Mouse (Mus musculus) neural tube, embryonic 14.5 days (tissue): ENCODE measurements around the gene Olfr317. TPM values are rescaled to one million over a fixed set of nuclear protein-coding genes. Genes with fewer than 3 reads are reported as not detected.
"Not testable (repeated sequence)": the region's sequence is repeated elsewhere in the genome, so short reads cannot be mapped to it uniquely, and the experiment has no call there.

Experiments
- ATAC-seq: fragments of 200-750 bp; cut with Nextera tagmentation; 2 replicates; pipeline ENCODE4 v1.8.0; 2017; ENCODE audit warnings: low read depth, mild to moderate bottlenecking, moderate TSS enrichment, moderate library complexity
- H3K27ac ChIP-seq: fragments of 300-500 bp; sonication (generic); 2 replicates; pipeline ENCODE4 v1.5.1; 2014; ENCODE audit warnings: low read depth, mild to moderate bottlenecking, control low read depth, low read length, moderate library complexity, mixed read lengths
- H3K27me3 ChIP-seq: fragments of 300-500 bp; sonication (generic); 2 replicates; pipeline ENCODE4 v1.6.1; 2014; ENCODE audit warnings: low read length; ENCODE audit not compliant: control insufficient read depth, insufficient read depth
- H3K36me3 ChIP-seq: fragments of 300-500 bp; sonication (generic); 2 replicates; pipeline ENCODE4 v1.6.1; 2014; ENCODE audit warnings: low read length, mixed read lengths; ENCODE audit not compliant: control insufficient read depth, insufficient read depth
- H3K4me1 ChIP-seq: fragments of 300-500 bp; sonication (generic); 2 replicates; pipeline ENCODE4 v1.6.1; 2014; ENCODE audit warnings: low read length; ENCODE audit not compliant: control insufficient read depth, insufficient read depth
- H3K4me2 ChIP-seq: fragments of 300-500 bp; sonication (generic); 2 replicates; pipeline ENCODE4 v1.6.1; 2014; ENCODE audit warnings: mild to moderate bottlenecking, low read depth, low read length, control low read depth
- H3K4me3 ChIP-seq: fragments of 300-500 bp; sonication (generic); 2 replicates; pipeline ENCODE4 v1.5.1; 2014; ENCODE audit warnings: low read depth, low read length, control low read depth, mixed read lengths
- H3K9ac ChIP-seq: fragments of 300-500 bp; sonication (generic); replicated peaks from 2 replicates; pipeline ENCODE4 v1.6.1; 2014; ENCODE audit warnings: low read depth, mild to moderate bottlenecking, control low read depth, low read length, mixed read lengths
- H3K9me3 ChIP-seq: fragments of 300-500 bp; sonication (generic); 2 replicates; pipeline ENCODE4 v1.6.1; 2016; ENCODE audit warnings: low read length; ENCODE audit not compliant: control insufficient read depth
- WGBS: fragments of 180-500 bp; shearing (Covaris S2); extraction: QIAGEN DNeasy Blood & Tissue Kit; methylation state at CpG from one replicate; pipeline ENCODE4 v1.1.7; 2014; 5-methylcytosine and 5-hydroxymethylcytosine counted together
- polyA plus RNA-seq: library from polyadenylated mRNA; unstranded; fragments of >200 nt; fragmentation: Nextera tagmentation; extraction: Ambion mirVana; gene quantifications from 2 replicates; pipeline ENCODE4 v1.2.1, GENCODE M21; 2014

The Olfr317 gene
- polyA plus RNA-seq, 1 experiment from 2014 or later, result 0.63 TPM

GRCm38 (mm10) chr11:58727896-58728650 lies 10.9 kb downstream of the Olfr317 start:
- H3K27ac ChIP-seq, H3K9me3 ChIP-seq, H3K4me3 ChIP-seq, H3K9ac ChIP-seq, H3K4me2 ChIP-seq, H3K27me3 ChIP-seq, ATAC-seq, H3K36me3 ChIP-seq, H3K4me1 ChIP-seq: not testable (repeated sequence)
- 79% methylated on average over 6 of the region's 6 CpGs for WGBS

GRCm38 (mm10) chr11:58723914-58724313 lies 15.1 kb downstream of the Olfr317 start, which contains the start of gene Olfr318:
Gene Olfr318, minus strand, starts transcription at chr11:58724014.
- Histone ChIP-seq H3K9me3 (no peaks in the 10 kb centered on the region), H3K4me3 (no peak within 1 kb of the TSS)
- ATAC-seq, result no peak

DNA sequence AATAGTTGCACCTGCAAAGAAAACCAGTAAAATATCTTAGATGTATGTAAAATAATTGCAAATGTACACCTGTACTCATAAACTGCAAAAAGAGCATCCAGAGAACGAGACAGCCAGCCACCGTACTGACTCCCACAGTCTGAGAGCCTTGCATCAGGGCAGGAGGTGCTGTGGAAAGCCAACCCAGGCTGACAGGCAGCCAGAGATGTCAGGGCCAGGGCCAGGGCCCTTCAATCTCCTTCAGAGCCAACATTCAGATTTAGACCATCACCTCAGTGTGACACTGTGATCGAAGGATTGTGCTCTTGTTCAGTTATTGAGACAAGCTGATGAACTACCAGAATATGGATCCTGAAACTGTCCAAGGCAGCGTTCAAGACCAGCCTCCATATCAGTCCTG lies 19.3 kb downstream of the Olfr317 start:
- no peak for ATAC-seq
- Histone ChIP-seq H3K9me3 (no peaks in the 10 kb centered on the region), H3K36me3 (no peaks in the 10 kb centered on the region), H3K27me3 (no peaks in the 10 kb centered on the region), H3K4me3 (no peak overlapping the region), H3K4me2 (no peak overlapping the region), H3K4me1 (no peaks in the 10 kb centered on the region), H3K27ac (no peak overlapping the region), H3K9ac (no peak overlapping the region)
- 90% methylated on average over 4 of the region's 4 CpGs for WGBS

More at GRCm38 (mm10) chr11:58723914-58724313, 15.1 kb downstream of the Olfr317 start, which contains the start of gene Olfr318:
- H3K4me1 ChIP-seq, result no peaks in the 10 kb centered on the region
- H3K36me3 ChIP-seq, result no peaks in the 10 kb centered on the region
- H3K9ac ChIP-seq, result no peak within 1 kb of the TSS
- H3K27ac ChIP-seq, result no peak within 1 kb of the TSS
- H3K27me3 ChIP-seq, result no peaks in the 10 kb centered on the region
- no peak within 1 kb of the TSS for H3K4me2 ChIP-seq

DNA sequence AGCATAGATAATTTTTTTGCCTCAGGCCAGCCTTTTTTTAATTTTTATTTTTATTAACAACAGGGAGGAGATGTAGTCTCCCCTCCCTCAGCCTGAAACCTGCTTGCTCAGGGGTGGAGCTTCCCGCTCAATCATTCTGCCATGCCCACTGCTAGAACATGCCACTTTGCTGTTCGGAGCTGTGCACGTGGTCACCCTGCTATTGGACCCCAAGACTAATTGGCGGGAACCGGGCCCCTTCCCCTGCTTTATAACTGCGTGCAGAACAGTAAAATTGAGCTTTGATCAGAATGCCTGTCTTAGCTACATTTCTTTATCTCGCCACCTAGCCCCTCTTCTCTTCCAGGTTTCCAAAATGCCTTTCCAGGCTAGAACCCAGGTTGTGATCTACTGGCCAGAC lies 21.3 kb downstream of the Olfr317 start:
- H3K4me2 ChIP-seq, H3K27me3 ChIP-seq, H3K9ac ChIP-seq, H3K36me3 ChIP-seq, ATAC-seq, H3K27ac ChIP-seq, H3K4me3 ChIP-seq, H3K4me1 ChIP-seq, H3K9me3 ChIP-seq: not testable (repeated sequence)
- 91% methylated on average over 6 of the region's 7 CpGs for WGBS

DNA sequence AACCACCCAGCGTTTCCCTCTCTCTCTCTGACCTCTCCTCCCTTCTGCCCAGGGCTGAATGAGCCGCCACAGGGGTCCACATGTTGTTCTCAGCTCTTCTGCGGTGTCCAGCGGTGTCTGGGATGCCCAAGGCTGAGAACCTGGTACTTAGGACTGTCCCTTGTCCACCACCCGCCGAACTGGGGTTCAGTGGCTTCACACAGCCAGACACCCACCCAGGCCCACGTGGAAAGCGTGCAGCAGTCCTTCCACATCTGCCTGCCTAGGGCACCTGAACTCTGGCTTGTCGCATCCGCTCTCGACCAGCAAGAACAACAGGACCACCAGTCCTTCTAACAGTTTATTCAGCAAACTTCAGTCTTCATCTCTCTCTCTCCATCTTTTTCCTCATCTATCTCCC lies 29.9 kb downstream of the Olfr317 start:
- Histone ChIP-seq H3K9me3 (no peaks in the 10 kb centered on the region), H3K4me3 (no peak overlapping the region), H3K27me3 (no peaks in the 10 kb centered on the region), H3K4me1 (no peaks in the 10 kb centered on the region), H3K9ac (no peak overlapping the region), H3K27ac (no peak overlapping the region), H3K36me3 (no peaks in the 10 kb centered on the region), H3K4me2 (no peak overlapping the region)
- WGBS, result 84% methylated on average over 11 of the region's 11 CpGs
- ATAC-seq, result no peak

DNA sequence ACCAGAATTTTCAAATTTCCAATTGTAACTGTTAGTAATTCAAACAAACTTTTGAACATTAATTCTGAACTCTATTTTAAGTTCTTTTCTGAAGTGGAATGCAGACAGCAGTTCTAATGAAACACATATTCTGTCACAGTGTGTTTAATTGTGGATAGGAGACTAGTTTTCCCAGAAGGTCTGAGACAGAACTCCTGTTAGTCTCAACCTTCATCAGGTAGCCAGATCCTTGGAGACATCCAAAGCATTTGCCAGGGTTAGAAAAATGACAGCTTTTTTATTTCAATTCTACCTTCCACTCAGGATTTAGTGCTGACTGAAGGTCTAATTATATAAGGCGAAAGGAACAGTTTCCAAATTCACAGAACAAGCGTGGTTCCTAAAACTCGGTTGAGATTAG lies 40.1 kb downstream of the Olfr317 start, which contains the start of gene Olfr319:
TSS of gene Olfr319 (plus strand) at position 301 of the 400 bp plus-strand sequence.
- no peak within 1 kb of the TSS for H3K9ac ChIP-seq
- H3K9me3 ChIP-seq, result no peaks in the 10 kb centered on the region
- no peaks in the 10 kb centered on the region for H3K27me3 ChIP-seq
- H3K36me3 ChIP-seq, result no peaks in the 10 kb centered on the region
- no peak within 1 kb of the TSS for H3K4me3 ChIP-seq
- 92% methylated on average over 3 of the region's 3 CpGs for WGBS
- no peak for ATAC-seq
- H3K4me1 ChIP-seq, result no peaks in the 10 kb centered on the region
- H3K4me2 ChIP-seq, result no peak within 1 kb of the TSS
- H3K27ac ChIP-seq, result no peak within 1 kb of the TSS

Other genes with a start within 250 kb of the Olfr317 start
- not detected in 2 replicates for gene Olfr332, start 246.7 kb downstream of the Olfr317 start, polyA plus RNA-seq
- gene Olfr331, start 236.6 kb downstream of the Olfr317 start, polyA plus RNA-seq, result not detected in 2 replicates
- gene Olfr330, start 204.4 kb downstream of the Olfr317 start, polyA plus RNA-seq, result 0.39 TPM in 1 of 2 replicates, not detected in the other
- 0.08 and 0.16 TPM in 2 replicates for gene Olfr329-ps, start 192.8 kb downstream of the Olfr317 start, polyA plus RNA-seq
- gene Olfr328, start 183.6 kb downstream of the Olfr317 start, polyA plus RNA-seq, result 0.12 and 0.18 TPM in 2 replicates
- gene Olfr224, start 168.7 kb downstream of the Olfr317 start, polyA plus RNA-seq, result 0.13 TPM in 1 of 2 replicates, not detected in the other
- not detected in 2 replicates for gene Olfr325, start 161.5 kb downstream of the Olfr317 start, polyA plus RNA-seq
- gene Olfr324, start 144.1 kb downstream of the Olfr317 start, polyA plus RNA-seq, result 0.15 and 0.42 TPM in 2 replicates
- not detected in 2 replicates for gene 2210407C18Rik, start 123.1 kb downstream of the Olfr317 start, polyA plus RNA-seq
- gene Olfr323, start 108.7 kb downstream of the Olfr317 start, polyA plus RNA-seq, result not detected in 2 replicates
- gene Trim58, start 98.7 kb downstream of the Olfr317 start, polyA plus RNA-seq, result 0.15 and 0.21 TPM in 2 replicates
- not detected in 2 replicates for gene Olfr322, start 80.4 kb downstream of the Olfr317 start, polyA plus RNA-seq
- not detected in 2 replicates for gene Olfr320, start 58.1 kb downstream of the Olfr317 start, polyA plus RNA-seq
- gene Olfr319, start 40.0 kb downstream of the Olfr317 start, polyA plus RNA-seq, result not detected in 2 replicates
- gene Olfr318, start 15.2 kb downstream of the Olfr317 start, polyA plus RNA-seq, result not detected in 2 replicates
- gene Olfr316, start 13.5 kb upstream of the Olfr317 start, polyA plus RNA-seq, result not detected in 2 replicates
- gene Olfr315, start 34.0 kb upstream of the Olfr317 start, polyA plus RNA-seq, result not detected in 2 replicates
- not detected in 2 replicates for gene Olfr314, start 43.7 kb upstream of the Olfr317 start, polyA plus RNA-seq
- gene Fam183b, start 62.7 kb upstream of the Olfr317 start, polyA plus RNA-seq, result 6.9 and 13.2 TPM in 2 replicates
- gene Olfr313, start 75.8 kb upstream of the Olfr317 start, polyA plus RNA-seq, result not detected in 2 replicates
- not detected in 2 replicates for gene Olfr312, start 90.0 kb upstream of the Olfr317 start, polyA plus RNA-seq
- gene Olfr311, start 100.0 kb upstream of the Olfr317 start, polyA plus RNA-seq, result not detected in 2 replicates
- 28.5 and 30.4 TPM in 2 replicates for gene Gm12258, start 107.9 kb upstream of the Olfr317 start, polyA plus RNA-seq
- 12.3 and 14.8 TPM in 2 replicates for gene 2810021J22Rik, start 128.0 kb upstream of the Olfr317 start, polyA plus RNA-seq
- gene Zfp39, start 165.0 kb upstream of the Olfr317 start, polyA plus RNA-seq, result 10.2 and 10.6 TPM in 2 replicates
- not detected in 2 replicates for gene Btnl10, start 178.7 kb upstream of the Olfr317 start, polyA plus RNA-seq
- 661 and 689 TPM in 2 replicates for gene Rnf187, start 199.7 kb upstream of the Olfr317 start, polyA plus RNA-seq
- 115 and 117 TPM in 2 replicates for gene Hist3h2ba, start 209.7 kb upstream of the Olfr317 start, polyA plus RNA-seq
- 80.7 and 98.2 TPM in 2 replicates for gene Hist3h2a, start 215.5 kb upstream of the Olfr317 start, polyA plus RNA-seq
- 0.80 and 1.5 TPM in 2 replicates for gene Trim17, start 215.5 kb upstream of the Olfr317 start, polyA plus RNA-seq
- 20.4 TPM in 2 replicates for gene Trim11, start 238.9 kb upstream of the Olfr317 start, polyA plus RNA-seq